Mouse (Mus musculus) adrenal gland, adult 2 months (tissue): ENCODE results near the gene Cdc37l1. TPM values are rescaled to one million over a fixed set of nuclear protein-coding genes. Genes with fewer than 3 reads are reported as not detected.

Source experiments
- DNase-seq: peaks from one replicate; pipeline ENCODE4 v3.0.0; 2021
- polyA plus RNA-seq: library from polyadenylated mRNA; depleted of rRNA; stranded (reverse); fragments of >200 nt; gene quantifications from 2 replicates; pipeline ENCODE4 v1.2.3, GENCODE M21; 2012
- total RNA-seq, 2 experiments: library from RNA; stranded (reverse); gene quantifications; 2 replicates each; pipeline ENCODE4 v1.2.3; 2021

Cdc37l1 gene
- total and polyA plus RNA-seq, 3 experiments: 11.2 to 46.2 (median 39.4) TPM

GRCm38 (mm10) chr19:29046961-29047333 is 56.8 kb downstream of the Cdc37l1 start:
- no peak for DNase-seq

GRCm38 (mm10) chr19:29047334-29048170 is 57.4 kb downstream of the Cdc37l1 start, which contains the start of gene Ak3:
Ak3 (minus strand) TSS chr19:29047961.
- DNase-seq: peak; percentile 91

GRCm38 (mm10) chr19:29049401-29050075 is 59.4 kb downstream of the Cdc37l1 start:
- DNase-seq: no peak

- DNase-seq: no peak
Measured at GRCm38 (mm10) chr19:29050186-29050980, 60.2 kb downstream of the Cdc37l1 start.

GRCm38 (mm10) chr19:29052786-29053185 is 62.6 kb downstream of the Cdc37l1 start:
- no peak for DNase-seq

- no peak for DNase-seq
Measured at GRCm38 (mm10) chr19:29054594-29054993, 64.4 kb downstream of the Cdc37l1 start.

- no peak for DNase-seq
Measured at GRCm38 (mm10) chr19:29055469-29055868, 65.3 kb downstream of the Cdc37l1 start.

GRCm38 (mm10) chr19:29058741-29059140 is 68.6 kb downstream of the Cdc37l1 start:
- no peak for DNase-seq

- DNase-seq: no peak
Measured at GRCm38 (mm10) chr19:29059688-29060087, 69.5 kb downstream of the Cdc37l1 start.

GRCm38 (mm10) chr19:29060299-29060698 is 70.1 kb downstream of the Cdc37l1 start:
- DNase-seq: no peak

GRCm38 (mm10) chr19:29063009-29063408 is 72.9 kb downstream of the Cdc37l1 start:
- no peak for DNase-seq

GRCm38 (mm10) chr19:29063577-29064363 is 73.6 kb downstream of the Cdc37l1 start:
- peak; percentile 91 for DNase-seq

- peak; percentile 72 for DNase-seq
Measured at GRCm38 (mm10) chr19:29064451-29065102, 74.4 kb downstream of the Cdc37l1 start.

- peak; percentile 87 for DNase-seq
Measured at GRCm38 (mm10) chr19:29066981-29067471, 76.9 kb downstream of the Cdc37l1 start.

GRCm38 (mm10) chr19:29069195-29069594 is 79.0 kb downstream of the Cdc37l1 start:
- DNase-seq: no peak

- DNase-seq: no peak
Measured at GRCm38 (mm10) chr19:29074802-29075201, 84.7 kb downstream of the Cdc37l1 start.
